Mouse (Mus musculus) inflammation-experienced regulatory T-cells, adult 6 months (primary cell): ENCODE results near the gene Car6. TPM values are rescaled to one million over a fixed set of nuclear protein-coding genes. Genes with fewer than 3 reads are reported as not detected.

ENCODE experiments used
- ATAC-seq: one replicate; pipeline ENCODE4 v1.8.0; 2017
- polyA plus RNA-seq, 3 experiments: library from polyadenylated mRNA; unstranded; fragments of 100-300 nt; shearing (Covaris generic); gene quantifications; one replicate each; pipeline ENCODE4 v1.2.1; 2017

Car6 gene
- not detected for polyA plus RNA-seq

DNA sequence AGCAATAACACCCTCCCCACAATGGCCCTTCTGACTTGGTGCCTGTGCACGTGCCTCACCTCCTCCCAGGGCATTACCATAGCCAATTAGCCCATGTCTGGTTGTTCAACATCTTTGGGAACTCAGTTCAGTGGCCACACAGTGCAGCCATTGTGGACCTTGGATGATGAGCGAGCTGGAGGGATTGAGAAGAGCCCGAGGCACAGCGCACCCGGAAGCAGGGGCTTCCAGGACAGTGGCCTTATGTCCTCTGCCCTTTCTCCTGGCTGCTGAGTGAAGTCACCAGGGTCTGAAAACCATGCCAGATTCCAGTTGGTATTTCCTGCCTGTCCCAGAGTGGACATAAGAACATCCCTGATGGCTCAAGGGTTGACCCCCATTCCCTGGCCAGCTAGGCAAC, at the start of gene Car6:
Gene Car6, minus strand, starts transcription at position 101 of the 400 bp plus-strand sequence.
- no peak for ATAC-seq

DNA sequence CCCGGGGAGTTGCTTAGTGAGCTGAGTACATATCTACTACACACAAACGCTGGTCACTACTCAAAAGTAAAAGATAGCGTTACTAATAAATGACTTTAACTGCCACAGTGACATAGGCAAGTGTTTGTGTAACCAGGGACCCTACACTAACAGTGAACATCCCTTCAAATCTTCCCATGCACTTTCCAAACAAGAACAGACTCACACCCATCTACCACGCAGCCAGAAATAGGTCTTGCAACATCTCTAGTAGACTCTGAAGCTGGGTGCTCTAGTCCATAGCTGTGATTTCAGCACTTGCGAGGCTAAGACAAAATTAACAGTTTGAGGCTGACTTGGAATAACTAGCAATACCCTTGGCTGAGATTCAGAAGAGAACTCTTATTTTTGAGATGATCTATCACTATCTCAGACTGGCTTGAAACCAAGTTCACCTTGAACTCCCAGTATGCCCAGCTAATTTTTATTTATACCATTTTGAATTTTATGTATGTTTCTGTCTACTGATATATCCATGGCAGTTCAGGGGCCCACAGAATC, 48.7 kb upstream of the Car6 start:
- ATAC-seq = no peak

DNA sequence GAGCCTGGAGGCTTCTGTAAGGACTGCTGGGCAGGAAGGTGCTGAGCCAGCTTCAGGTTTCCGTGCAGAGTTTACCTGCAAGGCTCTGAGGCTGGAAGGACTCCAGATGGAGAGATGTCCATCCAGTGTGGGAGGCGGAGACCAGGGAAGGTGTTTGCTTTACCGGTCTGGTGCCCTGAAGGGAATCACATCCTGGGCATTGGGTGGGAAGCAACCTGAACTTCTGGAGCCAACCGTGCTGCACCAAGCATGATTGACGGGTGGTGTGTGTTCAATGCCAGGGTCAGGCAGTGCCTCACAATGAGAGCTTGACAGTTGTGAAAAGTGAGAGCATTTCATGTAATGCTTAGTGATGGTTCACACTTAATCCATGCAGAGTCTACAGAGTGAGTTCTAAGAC, 47.8 kb upstream of the Car6 start:
- ATAC-seq = no peak

DNA sequence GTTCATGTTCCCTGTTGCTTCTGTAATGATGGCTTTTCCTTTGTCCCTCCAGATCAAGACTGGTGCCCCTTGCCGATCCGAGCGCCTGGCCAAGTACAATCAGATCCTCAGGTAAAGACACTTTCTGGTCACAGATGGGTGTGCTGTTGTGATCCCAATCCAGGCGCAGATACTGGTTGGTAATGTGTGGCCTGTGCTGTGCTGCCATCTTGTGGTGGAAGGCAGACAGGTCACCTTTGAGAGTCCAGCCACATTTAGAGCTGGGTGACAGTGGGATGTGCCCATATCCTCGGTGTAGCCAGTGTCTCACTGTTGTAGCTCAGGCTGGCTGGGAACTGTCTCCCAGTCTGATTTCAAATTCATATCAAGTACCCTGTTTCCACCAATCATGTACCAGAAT, 46.9 kb upstream of the Car6 start:
- peak; percentile 88 for ATAC-seq

DNA sequence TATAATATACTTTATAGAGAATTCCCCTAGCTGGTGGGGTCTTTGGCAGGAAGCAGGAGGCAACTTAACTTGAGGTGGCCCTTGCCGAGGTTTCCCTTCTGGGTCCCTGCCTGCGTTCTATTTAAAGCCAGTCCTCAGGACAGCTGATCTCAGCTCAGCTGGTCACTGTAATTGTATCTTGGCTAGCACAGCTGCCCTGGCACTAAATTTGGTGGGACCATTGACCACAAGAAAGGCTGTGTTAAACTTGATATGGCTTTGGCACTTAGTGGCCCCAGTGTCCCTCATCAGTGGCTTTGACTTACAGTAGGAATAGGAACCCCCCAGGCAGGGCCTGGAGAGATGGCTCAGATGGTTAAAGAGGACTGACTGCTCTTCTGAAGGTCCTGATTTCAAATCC, 44.7 kb upstream of the Car6 start:
- no peak for ATAC-seq

DNA sequence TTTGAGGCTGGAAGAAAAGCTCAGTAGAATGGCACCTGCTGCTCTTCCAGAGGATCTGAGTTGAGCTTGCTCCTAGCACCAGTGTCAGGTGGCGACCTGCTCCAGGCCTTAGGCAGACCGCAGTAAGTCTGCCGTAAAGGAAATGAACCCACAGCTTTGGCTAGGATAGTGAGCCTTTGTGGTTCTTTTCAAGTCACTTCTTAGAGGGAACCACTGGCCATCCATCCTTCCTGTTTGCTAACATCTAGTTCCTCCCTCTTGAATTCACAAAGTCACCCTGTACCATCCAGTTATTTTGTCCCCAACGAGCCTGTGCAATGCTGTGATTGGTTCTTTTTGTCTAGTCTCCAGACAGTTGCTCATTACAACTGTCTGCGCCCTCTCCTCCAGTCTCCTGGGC, 41.6 kb upstream of the Car6 start:
- ATAC-seq = no peak

DNA sequence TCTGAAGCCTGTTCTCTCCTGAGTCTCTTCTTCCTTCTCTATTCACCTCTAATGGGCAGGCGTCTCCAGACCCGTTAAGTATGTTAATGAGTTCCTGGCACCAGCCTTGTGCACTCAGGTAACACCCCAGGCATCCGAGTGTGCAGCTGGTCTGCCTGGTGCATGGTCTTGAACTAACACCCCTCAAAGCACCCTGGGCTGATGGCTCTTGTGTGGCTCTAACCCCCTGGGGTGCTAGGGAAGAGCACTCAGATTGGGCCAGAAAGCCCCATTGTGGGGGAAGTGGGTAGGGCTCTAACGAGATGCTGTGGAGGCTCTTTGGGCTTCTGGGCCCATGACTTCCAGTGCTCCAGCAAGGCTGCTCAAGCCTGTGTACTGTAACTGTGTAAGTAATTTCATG, 40.6 kb upstream of the Car6 start:
- ATAC-seq = no peak

DNA sequence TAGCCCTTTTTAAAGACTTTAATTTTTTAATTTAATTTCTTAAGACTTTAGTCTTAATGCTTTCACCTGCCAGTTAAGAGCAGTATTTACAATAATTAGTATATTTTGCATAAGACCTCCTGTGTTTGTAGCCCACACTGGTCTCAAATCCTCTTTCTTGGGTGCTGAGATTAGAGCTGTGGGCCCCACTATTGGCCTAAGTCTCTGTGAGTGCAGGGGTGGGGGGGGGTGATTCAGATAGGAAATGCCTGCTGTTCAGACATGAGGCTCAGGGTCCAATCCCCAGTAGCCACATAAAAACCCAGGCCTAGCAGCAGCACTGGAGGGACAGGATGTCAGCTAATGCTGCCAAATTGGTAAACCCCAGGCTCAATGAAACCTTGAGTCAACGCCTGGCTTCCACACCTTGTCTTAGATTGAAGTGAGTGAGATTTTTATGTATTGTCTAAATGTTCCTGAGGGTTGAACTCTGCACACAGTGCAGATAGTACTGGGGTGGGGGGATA, 39.3 kb upstream of the Car6 start:
- no peak for ATAC-seq

DNA sequence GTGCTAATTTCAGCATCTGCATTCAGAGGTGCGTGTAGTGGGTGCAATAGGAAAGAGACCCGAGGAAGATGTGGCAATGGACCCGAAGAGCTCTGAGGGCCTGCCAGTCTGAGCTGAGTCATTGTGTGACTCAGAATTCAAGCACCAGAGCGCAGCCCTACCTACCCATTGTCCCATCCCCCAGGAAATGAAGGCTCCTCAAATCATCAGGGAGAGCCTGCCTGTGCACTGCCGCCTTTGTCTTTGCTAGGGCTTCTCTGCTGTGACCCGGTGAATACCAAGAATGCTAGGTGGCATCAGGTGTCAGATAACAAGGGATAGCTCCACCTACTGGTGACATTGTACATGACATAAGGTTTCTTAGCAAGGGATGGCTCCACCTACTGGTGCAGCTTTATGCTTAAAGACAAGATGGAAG, 38.8 kb upstream of the Car6 start:
- peak; percentile 55 for ATAC-seq

DNA sequence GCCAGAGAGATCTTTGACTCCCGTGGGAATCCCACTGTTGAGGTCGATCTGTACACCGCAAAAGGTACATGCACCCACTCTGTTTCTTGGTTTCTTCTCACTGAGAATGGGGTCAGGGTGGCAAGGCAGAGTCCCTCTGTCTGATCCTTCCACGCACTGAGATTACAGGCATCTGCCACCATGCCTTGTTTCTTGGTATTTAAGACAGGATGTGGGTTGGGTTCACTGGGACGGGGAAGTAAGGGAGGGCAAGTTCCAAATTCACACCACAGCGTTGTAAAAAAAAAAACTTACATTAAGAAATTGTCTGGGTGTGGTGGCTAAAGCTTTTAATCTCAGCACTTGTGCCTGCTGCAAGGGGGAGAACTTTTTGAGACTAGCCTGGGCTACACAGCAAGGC, 38.4 kb upstream of the Car6 start:
- peak; percentile 45 for ATAC-seq

DNA sequence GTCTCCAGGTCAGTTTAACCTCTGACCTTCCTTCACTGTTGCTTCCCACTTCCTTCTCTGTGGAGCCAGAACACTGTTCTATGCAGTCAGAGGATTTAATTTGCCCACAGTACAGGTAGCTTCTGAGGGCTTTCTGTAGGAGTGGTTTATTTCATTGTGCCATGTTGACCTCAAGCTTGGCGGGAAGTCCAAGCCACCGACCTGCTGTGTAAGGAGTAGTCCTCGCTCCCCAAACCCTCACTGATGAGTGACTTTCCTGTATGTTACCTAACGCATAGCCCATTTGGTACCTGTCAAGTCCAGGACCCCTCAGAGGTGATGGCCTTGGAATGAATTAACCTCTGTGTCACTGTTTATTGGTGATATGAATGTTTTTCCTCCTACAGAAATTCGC, 38.0 kb upstream of the Car6 start:
- ATAC-seq = no peak

DNA sequence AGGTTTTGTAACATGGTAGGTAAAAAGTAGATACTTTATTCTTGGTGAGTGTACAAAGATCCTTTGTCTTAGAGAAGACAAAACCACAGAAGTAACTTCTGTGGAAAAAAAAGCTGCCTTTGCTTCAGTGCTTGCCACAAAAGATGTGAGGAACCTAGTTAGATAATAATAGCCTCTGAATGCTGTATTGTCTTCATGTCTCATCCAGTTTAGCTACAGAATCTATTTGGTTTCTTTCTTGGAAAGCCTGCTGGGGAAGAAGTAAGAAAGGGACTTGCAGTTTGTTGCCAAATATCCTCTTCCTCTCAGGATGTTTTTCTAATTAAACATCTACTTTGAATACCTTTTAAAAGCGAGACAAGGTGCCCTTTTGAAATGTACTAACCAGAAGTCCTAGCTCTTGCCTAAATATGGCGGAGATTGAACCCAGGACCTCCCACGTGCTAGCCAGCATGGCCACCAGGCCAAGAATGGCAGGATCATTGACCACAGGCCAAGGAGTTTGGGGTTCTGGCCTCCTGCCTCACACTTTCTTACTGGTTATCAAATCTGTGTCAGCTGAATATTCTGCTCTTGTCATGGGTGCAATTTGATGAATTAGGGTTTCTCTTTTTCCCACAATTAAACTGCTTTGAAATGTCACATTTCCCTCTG, 37.4 kb upstream of the Car6 start:
- ATAC-seq = no peak

DNA sequence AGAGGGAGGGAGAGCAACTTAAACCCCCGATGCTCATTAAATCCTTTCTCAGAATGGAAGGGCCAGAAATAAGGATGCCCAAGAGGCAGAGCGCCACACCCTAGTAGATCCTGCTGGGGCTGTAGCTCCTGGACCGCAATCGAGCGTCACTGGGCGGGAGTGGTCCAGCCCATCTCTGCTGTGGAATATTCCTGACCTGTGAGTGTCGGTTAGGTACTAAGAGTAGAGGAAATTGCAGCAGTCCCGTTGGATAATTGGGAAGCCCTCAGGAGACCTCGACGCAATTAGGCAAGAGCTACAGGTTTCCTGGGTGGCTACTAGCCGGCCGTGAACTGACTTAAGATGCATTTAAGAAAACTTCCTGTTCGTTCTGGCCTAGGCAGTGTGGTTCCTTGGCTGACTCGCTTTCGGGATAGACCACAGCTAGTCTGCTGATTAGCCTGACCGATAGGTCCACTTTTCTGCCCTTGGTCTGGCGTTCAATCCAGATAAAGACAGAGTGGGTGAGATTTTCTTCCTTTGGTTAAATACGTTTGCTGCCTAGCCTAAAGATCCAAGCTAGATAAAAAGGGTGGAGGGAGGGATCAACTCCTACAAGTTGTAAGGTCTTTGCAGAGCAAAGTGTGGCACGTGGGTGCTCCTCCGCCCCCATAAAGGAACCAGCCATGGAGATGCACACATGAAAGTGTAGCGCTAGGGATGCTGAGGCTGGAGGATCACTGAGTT, 36.7 kb upstream of the Car6 start:
- no peak for ATAC-seq

DNA sequence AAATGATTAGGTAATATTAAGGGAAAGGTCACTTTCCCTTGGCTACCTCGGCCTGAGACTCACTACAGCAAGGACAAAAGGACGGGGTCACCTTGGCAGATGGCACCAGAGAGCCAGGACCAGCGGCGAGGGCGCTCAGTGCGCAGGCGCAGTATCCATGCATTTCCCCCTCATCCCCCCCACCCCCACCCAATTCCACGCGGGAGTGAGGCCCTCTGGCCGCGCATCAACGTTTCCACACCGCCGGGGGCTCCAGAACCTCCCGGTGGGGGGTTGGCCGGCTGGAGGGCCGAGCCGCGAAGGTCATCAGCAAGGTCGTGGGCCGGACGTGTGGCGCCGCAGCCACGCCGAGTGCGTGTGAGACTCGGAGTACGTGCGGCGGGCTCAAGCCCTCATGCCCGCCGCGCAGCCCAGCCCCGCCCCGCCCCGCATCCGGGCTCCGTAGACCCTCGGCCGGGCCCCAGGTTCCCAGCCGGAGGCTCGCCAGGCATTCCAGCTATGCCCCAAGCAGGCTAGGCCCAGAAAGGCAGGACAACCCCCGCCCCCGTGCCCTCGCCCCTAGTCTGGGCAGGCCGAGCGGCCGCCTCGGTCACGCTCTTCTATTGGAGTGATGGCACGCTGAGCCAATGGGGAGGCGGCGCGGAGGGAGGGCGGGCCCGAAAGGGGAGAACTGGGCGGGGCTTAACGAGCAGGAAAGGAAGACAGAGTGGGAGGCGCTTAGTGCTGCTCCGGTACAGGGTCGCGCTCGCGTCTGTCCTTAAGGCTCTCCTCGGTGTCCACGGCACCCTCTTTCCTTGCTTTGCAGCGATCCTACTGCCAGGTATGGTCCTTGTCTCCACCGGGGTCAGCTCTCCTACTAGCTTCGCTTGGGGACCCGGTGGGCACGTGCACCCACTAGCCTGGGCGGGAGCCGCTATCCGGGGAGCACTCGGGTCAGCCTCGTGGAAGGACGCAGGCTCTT, 35.7 kb upstream of the Car6 start, which contains the start of gene Eno1:
Gene Eno1, plus strand, starts transcription at position 201 of the 961 bp plus-strand sequence.
- peak; percentile 79 for ATAC-seq

DNA sequence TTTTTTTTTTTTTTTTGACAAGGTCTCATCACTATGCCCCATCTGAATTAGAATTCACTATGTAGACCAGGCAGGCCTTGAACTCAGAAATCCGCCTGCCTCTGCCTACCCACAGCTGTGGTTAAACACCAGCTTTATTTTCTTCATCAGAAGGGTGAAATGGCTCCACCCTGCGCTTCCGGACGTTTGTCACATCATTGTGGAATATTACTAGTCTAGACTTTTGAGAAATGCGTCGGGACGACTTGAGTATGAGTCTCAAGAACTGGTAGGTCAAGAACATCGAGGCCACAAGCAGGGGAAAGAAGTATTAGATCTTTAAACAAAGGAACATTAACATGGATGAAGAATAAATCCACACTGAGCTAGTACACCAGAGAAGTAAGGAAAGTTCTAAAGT, 34.9 kb upstream of the Car6 start:
- ATAC-seq = no peak

DNA sequence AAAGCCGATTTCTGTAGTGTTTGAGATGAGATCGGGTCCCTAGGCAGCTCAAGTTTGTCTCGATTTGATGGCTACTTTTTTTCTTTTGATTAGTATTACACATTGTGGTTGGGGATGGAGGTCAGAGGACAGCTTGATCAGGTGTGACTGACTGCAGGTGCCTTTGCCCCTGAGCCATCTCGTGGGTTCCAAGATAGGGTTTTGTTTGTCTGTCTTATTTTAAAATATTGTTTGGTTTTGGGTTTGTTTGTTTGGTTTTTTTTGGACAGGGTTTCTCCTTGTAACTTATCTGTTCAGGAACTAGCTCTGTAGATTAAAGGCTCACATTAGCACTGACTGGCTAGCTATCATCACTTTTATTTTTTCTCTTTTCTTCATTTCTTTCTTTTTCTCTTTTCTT, 34.5 kb upstream of the Car6 start:
- no peak for ATAC-seq

DNA sequence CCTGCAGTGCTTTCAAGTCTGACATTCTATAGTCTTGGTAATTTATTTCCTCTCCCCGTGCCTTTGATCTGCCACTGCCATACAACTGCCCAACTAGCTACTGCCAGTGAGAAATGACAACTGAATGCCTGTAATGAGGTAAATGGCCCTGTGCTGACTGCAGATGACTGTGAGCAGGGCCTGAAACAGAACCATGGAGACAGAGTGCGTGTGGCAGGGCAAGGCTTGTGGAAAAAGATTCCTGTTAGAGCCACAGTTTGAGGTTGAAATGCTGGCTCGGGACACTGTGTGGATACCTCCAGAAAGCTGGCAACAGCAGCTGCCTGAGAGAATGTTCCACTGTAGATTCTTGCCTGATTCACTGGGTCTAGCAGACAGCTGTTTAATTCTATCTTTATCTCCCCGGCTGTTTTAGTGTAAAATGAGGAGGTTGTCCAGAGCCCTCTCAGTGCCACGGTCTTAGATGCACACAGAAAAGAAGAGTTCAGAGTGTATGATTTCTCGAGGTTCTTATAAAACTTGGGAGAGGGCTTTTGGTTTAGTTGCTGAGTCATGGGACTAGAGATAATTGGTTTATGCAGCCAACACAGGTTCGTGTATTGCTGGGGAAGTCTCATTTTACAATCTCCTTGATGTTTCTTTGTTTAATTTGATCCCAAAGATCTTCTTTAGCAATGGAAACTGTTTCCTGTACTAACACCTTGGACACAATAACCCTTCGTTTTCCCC, 33.6 kb upstream of the Car6 start:
- ATAC-seq = no peak

DNA sequence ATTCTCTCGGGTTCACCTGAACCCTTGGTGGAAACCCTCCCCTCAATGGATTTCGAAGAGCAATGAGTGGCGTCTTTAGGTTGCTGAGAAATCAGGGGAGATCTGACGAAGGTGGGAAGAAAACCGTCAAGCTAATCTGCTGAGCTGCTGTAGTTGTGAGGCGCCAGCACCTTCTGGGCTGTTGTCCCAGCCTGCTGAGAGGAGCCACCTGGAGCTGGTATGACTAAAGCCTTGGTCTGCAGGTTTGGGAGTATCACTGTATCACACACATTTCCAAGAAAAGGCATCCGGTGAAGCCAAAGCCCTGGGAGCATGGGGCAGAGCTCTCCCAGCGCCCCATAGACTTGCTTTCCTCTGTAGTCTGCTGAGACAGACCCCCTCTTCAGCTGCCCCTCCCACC, 30.7 kb upstream of the Car6 start:
- no peak for ATAC-seq

DNA sequence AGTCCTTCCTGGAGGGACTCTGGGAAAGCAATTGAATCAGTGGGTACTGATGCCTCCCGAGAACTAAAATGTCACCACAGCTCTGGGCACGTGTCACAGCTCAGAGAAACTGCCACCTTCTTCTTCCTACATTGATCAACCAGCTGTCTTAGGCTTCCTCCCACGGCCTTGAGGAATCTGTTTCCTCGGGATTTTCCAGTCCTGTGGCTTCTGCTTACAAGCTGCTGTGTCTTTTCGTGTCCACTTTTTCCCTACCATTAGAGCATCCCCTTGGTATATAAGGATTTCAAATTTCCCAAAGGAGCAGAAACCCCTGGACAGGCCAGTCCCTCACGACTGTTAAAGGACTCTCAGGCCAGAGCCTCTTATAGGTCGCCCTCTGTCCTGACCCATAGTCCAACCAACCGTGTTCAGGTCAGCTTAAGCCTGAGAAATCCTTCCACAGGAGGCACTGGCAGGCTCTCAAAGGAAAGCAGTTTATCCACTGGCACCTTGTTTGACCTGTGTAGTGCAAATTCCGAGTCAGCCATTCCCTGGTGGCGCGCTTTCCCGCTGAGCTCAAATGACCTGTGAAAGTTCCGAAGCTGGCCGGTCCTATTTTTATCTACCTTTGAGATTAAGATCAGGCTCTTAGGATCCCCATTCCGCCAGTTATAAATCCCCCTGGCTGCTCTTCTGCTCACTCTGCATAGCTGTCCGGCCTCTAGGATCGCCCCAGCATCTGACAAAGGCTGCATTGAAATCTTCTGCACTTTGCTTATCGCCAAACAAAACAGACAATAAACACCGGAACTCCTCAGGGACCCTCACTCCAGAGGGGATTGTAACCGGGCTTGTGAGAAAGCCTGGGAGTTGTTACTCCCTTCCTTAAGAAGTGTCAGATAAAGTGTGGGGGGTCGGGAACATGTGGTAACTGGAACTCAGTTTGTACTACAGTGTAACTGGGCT, 29.6 kb upstream of the Car6 start:
- ATAC-seq = no peak

DNA sequence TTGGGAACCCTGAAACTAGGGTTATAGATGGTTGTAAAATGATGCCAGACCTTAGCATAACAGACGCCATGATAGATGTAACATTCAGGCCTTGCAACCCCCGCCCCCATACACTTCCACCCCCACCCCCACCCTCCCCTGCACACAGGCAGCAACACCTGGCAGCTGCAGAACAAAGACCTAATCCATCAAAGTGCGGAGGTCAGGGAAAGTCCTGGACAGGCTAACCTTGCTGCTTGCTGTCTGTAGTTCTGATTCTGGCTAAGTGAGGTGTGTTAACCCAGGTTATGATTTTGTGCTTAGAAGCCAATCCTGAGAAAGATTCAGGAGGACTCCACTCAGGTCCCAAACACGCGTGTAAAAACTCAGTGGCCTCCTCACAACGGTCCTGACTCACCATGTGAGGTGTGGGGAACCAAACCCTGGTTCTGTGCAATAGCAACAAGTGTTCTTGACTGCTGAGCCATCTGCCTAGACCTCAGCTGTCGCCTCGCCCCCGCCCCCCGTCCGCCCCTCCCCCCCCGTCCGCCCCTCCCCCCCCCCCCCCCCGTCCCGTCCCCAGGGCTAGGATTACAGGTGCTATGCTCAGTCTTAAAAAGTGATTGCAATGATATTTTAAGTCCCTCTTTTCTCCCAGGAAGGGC, 28.7 kb upstream of the Car6 start:
- no peak for ATAC-seq
